Mouse (Mus musculus) spleen, adult 2 months (tissue): ENCODE results near the gene Rasip1.

Experiments
- CTCF ChIP-seq: fragments of 200-500 bp; IDR thresholded peaks from 2 replicates; pipeline ENCODE4 v1.5.1; 2011; ENCODE audit warnings: mild to moderate bottlenecking, inconsistent platforms; ENCODE audit not compliant: insufficient read depth, insufficient read length, insufficient replicate concordance; ENCODE audit errors: extremely low read depth
- POLR2A ChIP-seq: fragments of 200-500 bp; IDR thresholded peaks from 2 replicates; pipeline ENCODE4 v1.6.1; 2011; ENCODE audit warnings: low read depth, low read length, inconsistent platforms

GRCm38 (mm10) chr7:45654424-45655047, 27.2 kb downstream of the Rasip1 start:
- TF ChIP-seq CTCF: no peak
- no peak for TF ChIP-seq POLR2A
